Mouse (Mus musculus) cortical plate, adult 2 months (tissue): Measurements from ENCODE around the gene Pcsk2. TPM values are rescaled to one million over a fixed set of nuclear protein-coding genes. Genes with fewer than 3 reads are reported as not detected.
A peak's percentile ranks its signal among the peaks of the same experiment; 100 is the strongest.

Experiments
- H3K27ac ChIP-seq: fragments of 200-500 bp; 2 replicates; pipeline ENCODE4 v1.5.1; 2012; ENCODE audit warnings: low read length, control low read depth, inconsistent platforms; ENCODE audit not compliant: insufficient read depth
- H3K4me1 ChIP-seq: fragments of 200-500 bp; 2 replicates; pipeline ENCODE4 v1.6.1; 2011; ENCODE audit warnings: low read length; ENCODE audit not compliant: control insufficient read depth, insufficient read depth
- H3K4me3 ChIP-seq: fragments of 200-500 bp; 2 replicates; pipeline ENCODE4 v1.5.1; 2011; ENCODE audit warnings: mild to moderate bottlenecking, low read length, control low read depth; ENCODE audit not compliant: insufficient read depth
- CTCF ChIP-seq: fragments of 200-500 bp; IDR thresholded peaks from 2 replicates; pipeline ENCODE4 v1.5.1; 2011; ENCODE audit warnings: mild to moderate bottlenecking, control low read depth, low read length; ENCODE audit not compliant: insufficient read depth; ENCODE audit errors: extremely low read depth
- POLR2A ChIP-seq: fragments of 200-500 bp; IDR thresholded peaks from 2 replicates; pipeline ENCODE4 v1.6.1; 2011; ENCODE audit warnings: mild to moderate bottlenecking, low read length, control low read depth; ENCODE audit not compliant: insufficient read depth; ENCODE audit errors: extremely low read depth
- polyA plus RNA-seq: library from polyadenylated mRNA; depleted of rRNA; stranded (reverse); fragments of >200 nt; gene quantifications from 2 replicates; pipeline ENCODE4 v1.2.3, GENCODE M21; 2012

Pcsk2 gene
- polyA plus RNA-seq, 1 experiment: 188 TPM

- Histone ChIP-seq H3K27ac (no peak overlapping the region), H3K4me1 (no peaks in the 10 kb centered on the region), H3K4me3 (no peak overlapping the region)
- no peak for TF ChIP-seq CTCF
- TF ChIP-seq POLR2A: no peak
These were observed 261.1 kb downstream of the Pcsk2 start for GRCm38 (mm10) chr2:143806924-143807664.

DNA sequence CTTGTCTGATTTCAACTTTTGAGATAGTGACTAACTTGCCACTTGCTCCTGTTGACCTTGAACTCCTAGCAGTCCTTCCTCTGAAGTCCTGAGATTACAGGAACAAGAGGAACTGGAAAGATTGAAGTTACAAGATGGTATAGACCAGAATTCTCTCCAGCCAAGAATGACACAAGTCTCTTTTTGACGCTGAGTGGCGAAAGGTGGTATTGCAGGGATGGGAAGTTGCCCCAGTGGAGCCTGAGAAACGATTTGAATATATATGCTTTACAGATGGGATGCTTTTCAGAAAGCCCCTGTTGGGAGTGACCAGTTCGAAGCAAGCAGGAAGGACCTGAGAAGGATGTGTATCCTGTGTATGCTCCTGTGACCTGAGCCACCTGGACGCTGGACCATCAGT is 262.8 kb downstream of the Pcsk2 start:
- Histone ChIP-seq H3K4me1 (no peaks in the 10 kb centered on the region), H3K4me3 (no peak overlapping the region), H3K27ac (no peak overlapping the region)
- TF ChIP-seq POLR2A: no peak
- 0 out of 2 replicates have a peak, but pooled peaks have one; percentile 21 for TF ChIP-seq CTCF

DNA sequence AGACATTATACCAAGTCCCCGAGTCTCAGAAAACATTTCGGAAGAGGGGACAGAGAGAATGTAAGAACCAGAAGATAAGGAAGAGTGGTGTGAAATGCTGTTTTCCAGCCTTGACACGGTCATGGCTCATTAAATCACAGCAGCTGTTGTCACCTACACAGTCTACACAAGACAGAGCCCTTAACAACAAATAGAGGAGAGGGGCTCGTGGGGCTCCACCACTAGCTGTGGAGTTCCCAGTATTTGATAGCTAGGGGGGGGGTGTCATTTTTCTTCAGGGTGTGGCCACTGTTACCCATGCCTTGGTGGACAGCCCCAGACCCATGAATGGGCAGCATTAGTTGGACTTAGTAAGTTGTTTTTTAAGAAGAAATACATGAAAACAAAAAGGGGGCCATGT is 266.3 kb downstream of the Pcsk2 start:
- no peak overlapping the region for H3K4me3 ChIP-seq
- H3K27ac ChIP-seq: no peak overlapping the region
- TF ChIP-seq CTCF (no peak), POLR2A (no peak)
- H3K4me1 ChIP-seq: no peaks in the 10 kb centered on the region

DNA sequence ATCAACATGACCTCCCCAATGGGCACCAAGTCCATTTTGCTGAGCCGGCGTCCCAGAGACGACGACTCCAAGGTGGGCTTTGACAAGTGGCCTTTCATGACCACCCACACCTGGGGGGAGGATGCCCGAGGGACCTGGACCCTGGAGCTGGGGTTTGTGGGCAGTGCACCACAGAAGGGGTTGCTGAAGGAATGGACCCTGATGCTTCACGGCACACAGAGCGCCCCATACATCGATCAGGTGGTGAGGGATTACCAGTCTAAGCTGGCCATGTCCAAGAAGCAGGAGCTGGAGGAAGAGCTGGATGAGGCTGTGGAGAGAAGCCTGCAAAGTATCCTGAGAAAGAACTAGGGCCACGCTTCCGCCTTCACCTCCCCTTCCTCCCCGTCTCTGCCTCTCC is 267.5 kb downstream of the Pcsk2 start:
- Histone ChIP-seq H3K4me1 (no peaks in the 10 kb centered on the region), H3K4me3 (no peak overlapping the region), H3K27ac (no peak overlapping the region)
- TF ChIP-seq CTCF: no peak
- TF ChIP-seq POLR2A: no peak

- H3K4me1 ChIP-seq: no peaks in the 10 kb centered on the region
These were observed 285.7 kb downstream of the Pcsk2 start for GRCm38 (mm10) chr2:143831645-143832044.

GRCm38 (mm10) chr2:143832721-143833120 is 286.8 kb downstream of the Pcsk2 start:
- no peak for TF ChIP-seq POLR2A
- TF ChIP-seq CTCF: no peak
- no peaks in the 10 kb centered on the region for H3K4me1 ChIP-seq
- no peak overlapping the region for H3K4me3 ChIP-seq
- no peak overlapping the region for H3K27ac ChIP-seq

More at GRCm38 (mm10) chr2:143831645-143832044, 285.7 kb downstream of the Pcsk2 start:
- no peak overlapping the region for H3K4me3 ChIP-seq
- H3K27ac ChIP-seq: no peak overlapping the region
- TF ChIP-seq CTCF (no peak), POLR2A (no peak)

DNA sequence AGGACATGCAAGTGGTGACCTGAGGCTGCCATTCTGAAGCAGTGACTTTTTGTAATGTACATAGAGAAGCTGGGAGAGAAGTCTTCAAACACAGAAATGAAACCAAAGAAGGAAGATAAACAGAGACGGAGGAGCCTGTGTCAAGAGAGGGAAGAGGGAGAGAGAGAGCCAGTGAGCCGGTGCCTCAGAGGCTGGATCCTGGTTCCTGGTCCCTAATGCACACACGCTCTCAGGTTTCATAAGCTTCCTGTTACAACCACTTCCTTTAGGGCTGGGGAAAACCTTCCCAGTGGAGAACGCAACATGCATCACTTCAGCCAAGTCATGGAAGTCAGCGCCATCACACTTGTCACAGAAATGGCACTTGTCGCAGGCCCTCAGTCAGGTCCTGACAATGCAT is 288.1 kb downstream of the Pcsk2 start:
- no peak overlapping the region for H3K27ac ChIP-seq
- H3K4me3 ChIP-seq: no peak overlapping the region
- H3K4me1 ChIP-seq: no peaks in the 10 kb centered on the region
- TF ChIP-seq CTCF (no peak), POLR2A (no peak)

DNA sequence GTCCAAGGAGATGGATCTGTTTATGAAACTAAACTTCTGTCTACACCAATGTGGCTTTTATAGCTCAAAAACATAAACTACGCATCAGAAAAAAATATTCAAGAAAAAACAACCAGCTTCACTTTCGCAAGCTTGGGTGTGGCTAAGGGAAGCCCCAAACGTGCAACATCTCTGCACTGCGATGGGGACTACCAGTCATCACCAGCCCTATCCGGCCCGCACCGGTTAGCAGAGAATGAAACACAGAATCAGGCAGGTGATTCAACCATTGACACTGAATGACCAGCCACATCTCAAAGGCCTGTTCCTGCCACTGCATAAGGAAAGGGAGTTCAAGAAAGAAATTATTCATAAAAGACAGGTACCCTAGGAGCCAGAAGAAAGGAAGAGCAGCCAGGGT is 289.9 kb downstream of the Pcsk2 start:
- no peaks in the 10 kb centered on the region for H3K4me1 ChIP-seq
- H3K27ac ChIP-seq: no peak overlapping the region
- no peak for TF ChIP-seq POLR2A
- no peak for TF ChIP-seq CTCF
- H3K4me3 ChIP-seq: no peak overlapping the region

GRCm38 (mm10) chr2:143837291-143837701 is 291.3 kb downstream of the Pcsk2 start:
- Histone ChIP-seq H3K27ac (no peak overlapping the region), H3K4me1 (no peaks in the 10 kb centered on the region), H3K4me3 (no peak overlapping the region)
- TF ChIP-seq POLR2A (no peak), CTCF (peak; percentile 73)

GRCm38 (mm10) chr2:143838698-143839097 is 292.7 kb downstream of the Pcsk2 start:
- TF ChIP-seq POLR2A: no peak
- TF ChIP-seq CTCF: 0 out of 2 replicates have a peak, but pooled peaks have one; percentile 3
- no peak overlapping the region for H3K4me3 ChIP-seq
- no peak overlapping the region for H3K27ac ChIP-seq
- H3K4me1 ChIP-seq: no peaks in the 10 kb centered on the region
